Mouse (Mus musculus) heart, postnatal 0 days (tissue): ENCODE data around the gene Nsmce3.

Experiments
- CTCF ChIP-seq: IDR thresholded peaks from 2 replicates; pipeline ENCODE4 v1.5.1; 2016; ENCODE audit warnings: antibody characterized with exemption, control low read depth, low read depth
- EP300 ChIP-seq: IDR thresholded peaks from 2 replicates; pipeline ENCODE4 v1.6.1; 2016; ENCODE audit warnings: antibody characterized with exemption, low read depth

DNA sequence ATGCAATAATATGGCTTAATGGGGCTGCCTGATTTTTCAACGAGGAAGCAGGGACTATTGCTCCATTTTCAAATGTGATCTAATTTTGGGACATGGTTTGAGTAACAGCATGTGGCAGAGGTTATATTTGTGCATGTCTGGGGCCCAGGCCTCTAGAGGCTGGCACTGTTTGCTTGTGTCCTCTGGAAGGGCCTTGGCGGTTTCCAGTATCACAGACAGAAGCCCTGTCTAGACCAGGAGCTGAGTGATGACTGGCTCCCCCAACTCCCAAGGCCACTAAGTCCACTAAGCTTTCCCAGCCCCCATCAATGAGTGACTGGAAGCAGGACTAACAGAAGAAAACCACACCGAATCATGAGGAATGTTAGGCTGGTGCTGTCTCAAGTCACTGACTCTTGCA lies 18.3 kb upstream of the Nsmce3 start:
- TF ChIP-seq CTCF (no peak), EP300 (no peak)
